Mouse (Mus musculus) lung, postnatal 36 days (tissue): ENCODE data around the gene Gm21800.
"Not testable (repeated sequence)": the region's sequence is repeated elsewhere in the genome, so short reads cannot be mapped to it uniquely, and the experiment has no call there.

Source experiments
- DNase-seq: peaks from one replicate; pipeline ENCODE4 v3.0.0; 2022; ENCODE audit warnings: mixed read lengths

Gm21800 gene

DNA sequence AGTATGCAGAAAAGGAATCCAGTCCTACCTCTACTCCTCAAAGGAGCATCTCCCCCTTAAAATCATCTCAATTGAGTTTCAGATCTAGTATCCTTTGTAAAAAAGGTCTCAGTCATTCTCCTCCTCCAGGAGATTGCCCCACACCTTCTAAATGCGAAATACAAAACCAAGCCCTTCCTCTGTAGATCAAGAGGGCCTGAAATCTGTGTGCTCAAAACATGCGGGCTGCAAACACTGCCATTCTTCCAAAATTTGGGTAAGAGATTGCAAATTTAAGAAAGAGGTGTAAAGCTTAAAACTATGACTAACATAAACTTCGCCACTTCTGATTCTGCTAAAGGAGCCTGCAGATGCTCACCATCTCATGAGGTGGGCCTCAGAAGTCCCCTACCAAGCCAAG lies at the start of gene Gm21800:
TSS of gene Gm21800 (plus strand) at position 301 of the 400 bp plus-strand sequence.
- DNase-seq, result not testable (repeated sequence)
